Comparison of ENCODE assay signal across 8 mouse cellular contexts in the genomic region with DNA sequence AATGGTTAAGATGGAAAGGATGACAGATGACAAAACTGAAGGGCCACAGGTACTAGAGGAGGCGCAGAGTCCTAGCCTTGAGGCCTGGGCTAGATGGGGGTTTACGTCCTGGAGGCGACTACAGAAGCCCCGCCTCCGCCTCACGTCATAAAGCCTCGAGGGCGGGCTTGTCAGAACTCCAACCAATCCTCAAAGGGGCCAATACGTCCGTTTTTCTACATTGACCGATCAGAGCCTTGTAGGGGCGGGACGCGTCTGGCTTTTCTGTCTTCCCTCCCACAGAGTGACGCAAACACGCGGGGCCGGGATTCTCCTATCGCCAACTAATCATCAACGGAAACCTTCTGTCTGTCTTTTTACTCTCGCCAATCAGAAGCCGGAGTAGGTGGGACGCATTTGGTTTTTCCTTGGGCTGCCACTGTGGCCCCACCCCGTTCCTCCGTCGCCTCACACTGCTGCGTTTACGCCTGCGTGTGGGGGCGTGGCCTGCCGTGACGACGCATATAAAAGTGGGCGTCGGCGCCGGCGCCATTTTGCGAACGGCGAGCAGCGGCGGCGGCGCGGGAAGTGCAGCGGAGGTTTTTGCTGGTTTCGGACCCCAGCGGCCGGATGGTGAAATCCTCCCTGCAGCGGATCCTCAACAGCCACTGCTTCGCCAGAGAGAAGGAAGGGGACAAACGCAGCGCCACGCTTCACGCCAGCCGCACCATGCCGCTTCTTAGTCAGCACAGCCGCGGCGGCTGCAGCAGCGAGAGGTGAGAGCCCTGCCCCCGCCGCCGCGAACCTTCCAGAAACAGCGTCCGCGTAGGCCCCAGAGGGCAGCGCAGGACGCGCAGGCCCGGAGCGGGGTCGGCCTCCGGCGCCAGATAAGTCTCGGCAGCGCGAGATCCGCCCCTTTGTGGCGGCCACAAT. TPM values are rescaled to one million over a fixed set of nuclear protein-coding genes. Genes with fewer than 3 reads are reported as not detected.
DNase-seq lines count a peak whose midpoint lies in the region; ATAC-seq and TF ChIP-seq lines count a peak whose summit lies in the region.

A gene (plus strand): TSS at position 506 of the 912 bp plus-strand sequence.

- peak within 1 kb of the TSS; percentile 75 for H3K27ac ChIP-seq in bone marrow macrophage, adult 2 months (ENCODE audit: insufficient read depth, low read depth, low read length)
- peak within 1 kb of the TSS; percentile 77 for H3K27ac ChIP-seq in embryonic fibroblast, embryonic 13.5 days (ENCODE audit: insufficient read depth, low read length)
- H3K27ac ChIP-seq in kidney, embryonic 14.5 days (ENCODE audit: low read depth, low read length): peak within 1 kb of the TSS; percentile 79
- peak within 1 kb of the TSS; percentile 88 for H3K27ac ChIP-seq in limb, embryonic 15.5 days

- peak; percentile 100 for DNase-seq in A20 (ENCODE audit: low read depth, low spot score)
- DNase-seq in heart, adult 9 months (ENCODE audit: low spot score in 2 of 2): peak; percentile 100
- DNase-seq in monocyte, adult 2 months (ENCODE audit: low read depth in 1 of 2, low spot score in 2 of 2): peak; percentile 97 to 98
- peak; percentile 99 to 100 for DNase-seq in spleen, postnatal 36 days (ENCODE audit: low spot score in 2 of 2)

- peaks cover 19% of the 10 kb centered on the region for H3K36me3 ChIP-seq in kidney, embryonic 14.5 days (ENCODE audit: control insufficient read depth, insufficient read depth, low read length)
- H3K36me3 ChIP-seq in limb, embryonic 15.5 days: peaks cover 20% of the 10 kb centered on the region

- no peak for TF ChIP-seq CTCF in bone marrow macrophage, adult 2 months (IDR thresholded peaks at IDR 0.05; ENCODE audit: low read depth, low read length)
- no peak for TF ChIP-seq CTCF in embryonic fibroblast, embryonic 13.5 days (IDR thresholded peaks at IDR 0.05; ENCODE audit: borderline replicate concordance, insufficient read depth, low read length)

- peak; percentile 96 for ATAC-seq in kidney, embryonic 14.5 days (ENCODE audit: low FRiP score, low TSS enrichment)
- ATAC-seq in limb, embryonic 15.5 days (ENCODE audit: insufficient number of reproducible peaks, low FRiP score, low TSS enrichment, low read depth): peak; percentile 97

- no peak for TF ChIP-seq POLR2A in bone marrow macrophage, adult 2 months (IDR thresholded peaks at IDR 0.05; ENCODE audit: borderline replicate concordance, low read depth, low read length)
- peak; percentile 98 for TF ChIP-seq POLR2A in embryonic fibroblast, embryonic 13.5 days (IDR thresholded peaks at IDR 0.05; ENCODE audit: low read depth, low read length)

- WGBS in kidney, embryonic 14.5 days: under 1% methylated on average over 74 of the region's 82 CpGs
- WGBS in limb, embryonic 15.5 days: under 1% methylated on average over 80 of the region's 82 CpGs

- H3K9ac ChIP-seq in kidney, embryonic 14.5 days (ENCODE audit: low read depth, low read length): peak within 1 kb of the TSS; percentile 92
- H3K9ac ChIP-seq in limb, embryonic 15.5 days: peak within 1 kb of the TSS; percentile 94

- peaks cover 16% of the 10 kb centered on the region for H3K4me1 ChIP-seq in bone marrow macrophage, adult 2 months (ENCODE audit: control insufficient read depth, insufficient read depth, low read length)
- H3K4me1 ChIP-seq in embryonic fibroblast, embryonic 13.5 days (ENCODE audit: control insufficient read depth, insufficient read depth, low read length): no peaks in the 10 kb centered on the region
- H3K4me1 ChIP-seq in kidney, embryonic 14.5 days (ENCODE audit: control insufficient read depth, insufficient read depth, low read length): peaks cover 18% of the 10 kb centered on the region
- H3K4me1 ChIP-seq in limb, embryonic 15.5 days: peaks cover 35% of the 10 kb centered on the region

- H3K27me3 ChIP-seq in kidney, embryonic 14.5 days (ENCODE audit: control insufficient read depth, insufficient read depth, low read length): no peaks in the 10 kb centered on the region
- no peaks in the 10 kb centered on the region for H3K27me3 ChIP-seq in limb, embryonic 15.5 days

- H3K4me3 ChIP-seq in bone marrow macrophage, adult 2 months (ENCODE audit: insufficient read depth, low read length): peak within 1 kb of the TSS; percentile 72
- peak within 1 kb of the TSS; percentile 99 for H3K4me3 ChIP-seq in embryonic fibroblast, embryonic 13.5 days (ENCODE audit: insufficient read depth, low read length)
- H3K4me3 ChIP-seq in kidney, embryonic 14.5 days (ENCODE audit: low read length): peak within 1 kb of the TSS; percentile 71
- peak within 1 kb of the TSS; percentile 74 for H3K4me3 ChIP-seq in limb, embryonic 15.5 days

- no peaks in the 10 kb centered on the region for H3K9me3 ChIP-seq in kidney, embryonic 14.5 days (ENCODE audit: control insufficient read depth, low read length)
- H3K9me3 ChIP-seq in limb, embryonic 15.5 days: no peaks in the 10 kb centered on the region

- peak within 1 kb of the TSS; percentile 97 for H3K4me2 ChIP-seq in kidney, embryonic 14.5 days (replicated peaks; ENCODE audit: low read depth, low read length)
- peak within 1 kb of the TSS; percentile 91 for H3K4me2 ChIP-seq in limb, embryonic 15.5 days

RNA-seq across cellular contexts. Expression of the gene that starts here (rescaled TPM):
- 823 and 921 TPM in 2 replicates for polyA plus RNA-seq in bone marrow macrophage, adult 2 months (2012; ENCODE audit: insufficient read depth, insufficient read length, missing spikeins)
- 331 and 347 TPM in 2 replicates for polyA plus RNA-seq in embryonic fibroblast, embryonic 13.5 days (2011; ENCODE audit: insufficient read length, low read depth, missing spikeins)
- 1,867 and 1,944 TPM in 2 replicates for polyA plus RNA-seq in kidney, embryonic 14.5 days (2014; fragmentation: Nextera tagmentation; extraction: Ambion mirVana)
- polyA plus RNA-seq in limb, embryonic 15.5 days (2015; fragmentation: Nextera tagmentation; extraction: Ambion mirVana): 1,708 and 1,872 TPM in 2 replicates

Comparison
In these comparisons a context has a peak if more than half of its experiments do, and no peak if none do; other contexts are left out.
1. Peak in every context shown above with its lines: DNase-seq, ATAC-seq, H3K4me3 ChIP-seq and H3K27ac ChIP-seq.